Mouse (Mus musculus): ENCODE measurements at regions not wholly inside any gene's neighbourhood (a gene's known extent, or its start where the extent isn't known, plus 50 kb on each side); places are given as distances from the start of the nearest gene placed in this dataset.

- no peak for DNase-seq (ENCODE audit: low read depth, low spot score)
Measured at GRCm38 (mm10) chr8:76748471-76748870, 150.8 kb upstream of the Nr3c2 start.

GRCm38 (mm10) chr8:76750286-76750685 is 149.0 kb upstream of the Nr3c2 start:
- DNase-seq (ENCODE audit: low read depth, low spot score): no peak

- DNase-seq (ENCODE audit: low read depth, low spot score): no peak
Measured at GRCm38 (mm10) chr8:76754166-76754565, 145.1 kb upstream of the Nr3c2 start.

GRCm38 (mm10) chr8:76764201-76764600 is 135.0 kb upstream of the Nr3c2 start:
- DNase-seq (ENCODE audit: low read depth, low spot score): no peak

- DNase-seq (ENCODE audit: low read depth, low spot score): no peak
Measured at GRCm38 (mm10) chr8:76768302-76768701, 130.9 kb upstream of the Nr3c2 start.

- peak; percentile 18 for DNase-seq (ENCODE audit: low read depth, low spot score)
Measured at GRCm38 (mm10) chr8:76787744-76788143, 111.5 kb upstream of the Nr3c2 start.

- DNase-seq (ENCODE audit: low read depth, low spot score): no peak
Measured at GRCm38 (mm10) chr8:76793891-76794290, 105.4 kb upstream of the Nr3c2 start.

- DNase-seq (ENCODE audit: low read depth, low spot score): no peak
Measured at GRCm38 (mm10) chr8:76799998-76800397, 99.2 kb upstream of the Nr3c2 start.

- no peak for DNase-seq (ENCODE audit: low read depth, low spot score)
Measured at GRCm38 (mm10) chr8:76823456-76823855, 75.8 kb upstream of the Nr3c2 start.
